Comparison of ENCODE assay signal across 12 mouse cellular contexts in the genomic region with DNA sequence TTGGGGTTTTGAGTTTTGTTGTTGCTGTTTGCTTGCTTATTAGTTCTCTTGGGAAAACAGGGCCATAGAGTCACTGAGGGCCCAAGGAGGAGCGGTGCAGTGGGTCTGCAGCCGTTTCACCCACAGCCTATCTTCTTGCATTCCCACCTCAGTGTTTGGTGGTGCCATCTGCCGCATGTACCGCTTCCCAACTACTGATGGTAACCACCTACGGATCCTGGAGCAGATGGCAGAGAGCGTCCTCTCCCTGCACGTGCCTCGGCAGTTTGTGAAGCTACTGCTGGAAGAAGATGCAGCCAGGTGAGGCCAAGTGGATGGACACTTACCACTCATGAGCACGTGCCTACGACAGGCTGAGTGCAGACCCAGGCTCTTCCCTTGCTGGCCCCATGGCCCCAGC.
A peak's percentile ranks its signal among the peaks of the same experiment; 100 is the strongest.
DNase-seq lines count a peak whose midpoint lies in the region; ATAC-seq lines count a peak whose summit lies in the region.
"Had no signal": no experiment of that assay in that cellular context is flagged by ENCODE, and none has a peak within 500 bp of the region (broad histone marks: within the 10 kb centered on the region; RNA-seq: fewer than 3 reads in every experiment).

No protein-coding gene starts in this region.

- ATAC-seq in cerebellum, adult (ENCODE audit: insufficient number of reproducible peaks, low FRiP score, low TSS enrichment) = peak; percentile 46; the same call in 1 of the 2 replicates
- ATAC-seq in activated CD4-positive, CD25-positive, alpha-beta regulatory T cell, adult 4 months = no peak
- ATAC-seq: forebrain, postnatal 0 days had no signal

- DNase-seq in cerebellum, postnatal 4 days (ENCODE audit: low spot score in 2 of 2) = no peak
- DNase-seq in cerebellum, postnatal 10 days = peak; percentile 62 to 68
- DNase-seq in layer of hippocampus, adult 8-10 months (ENCODE audit: low spot score in 2 of 2) = peak; percentile 82 to 83
- peak; percentile 60 to 78 for DNase-seq in right cerebral cortex, postnatal 10 days (ENCODE audit: low spot score in 2 of 2)
- no peak for DNase-seq in heart, adult 9 months (ENCODE audit: low spot score in 2 of 2)
- no peak for DNase-seq in kidney, postnatal 10 days
- DNase-seq: forebrain, postnatal 0 days; heart, adult 2 months; kidney, postnatal 25 days; lung, embryonic 14.5 days had no signal

Comparison
In these comparisons a context has a peak if more than half of its experiments do, and no peak if none do; other contexts are left out.
1. DNase-seq: peak in cerebellum, postnatal 10 days (2 of 2), layer of hippocampus, adult 8-10 months (2 of 2) and right cerebral cortex, postnatal 10 days (2 of 2); none in cerebellum, postnatal 4 days (0 of 2), heart, adult 9 months (0 of 2) and kidney, postnatal 10 days (single experiment).